Mouse (Mus musculus) myocyte (in vitro differentiated cells): ENCODE measurements at regions not wholly inside any gene's neighbourhood (a gene's known extent, or its start where the extent isn't known, plus 50 kb on each side); places are given as distances from the start of the nearest gene placed in this dataset.

ENCODE experiments used
- H3K27me3 ChIP-seq: one replicate; pipeline ENCODE4 v1.6.1; 2011; ENCODE audit not compliant: control insufficient read depth, insufficient read depth, insufficient read length
- H3K36me3 ChIP-seq: one replicate; pipeline ENCODE4 v1.6.1; 2011; ENCODE audit not compliant: control insufficient read depth, insufficient read depth
- H3K4me2 ChIP-seq: one replicate; pipeline ENCODE4 v1.6.1; 2011; ENCODE audit warnings: low read depth, control low read depth
- H3K4me3 ChIP-seq: one replicate; pipeline ENCODE4 v1.5.1; 2011; ENCODE audit warnings: mild to moderate bottlenecking, control low read depth, moderate library complexity
- H3K79me2 ChIP-seq: one replicate; pipeline ENCODE4 v1.6.1; 2011; ENCODE audit not compliant: control insufficient read depth, insufficient read depth
- H3ac ChIP-seq: one replicate; pipeline ENCODE4 v1.6.1; 2011; ENCODE audit not compliant: control insufficient read depth, insufficient read length
- CEBPB ChIP-seq: IDR thresholded peaks from 2 replicates; pipeline ENCODE4 v1.6.1; 2011; ENCODE audit warnings: mild to moderate bottlenecking, moderate library complexity; ENCODE audit not compliant: poor library complexity, insufficient read depth, severe bottlenecking
- E2F4 ChIP-seq: IDR thresholded peaks from one replicate; pipeline ENCODE4 v1.6.1; 2011; ENCODE audit warnings: mild to moderate bottlenecking, control low read depth, moderate library complexity; ENCODE audit not compliant: insufficient read depth
- MAX ChIP-seq: IDR thresholded peaks from one replicate; pipeline ENCODE4 v1.6.1; 2011; ENCODE audit warnings: low read depth, mild to moderate bottlenecking, control low read depth
- MYOD1 ChIP-seq, 3 experiments: IDR thresholded peaks; one replicate each; pipeline ENCODE4 v1.6.1; 2011; ENCODE audit warnings: control low read depth in 2 of 3, low read depth in 2 of 3, mild to moderate bottlenecking in 2 of 3, moderate library complexity in 1 of 3; ENCODE audit not compliant: insufficient read length in 2 of 3, control insufficient read depth in 1 of 3
- MYOG ChIP-seq, 3 experiments: IDR thresholded peaks; one replicate each; pipeline ENCODE4 v1.6.1; 2011; ENCODE audit warnings: control low read depth in 2 of 3, low read depth in 2 of 3, mild to moderate bottlenecking in 2 of 3; ENCODE audit not compliant: insufficient read length in 2 of 3, control insufficient read depth in 1 of 3, insufficient read depth in 1 of 3
- POLR2A ChIP-seq: IDR thresholded peaks from one replicate; pipeline ENCODE4 v1.6.1; 2011; ENCODE audit warnings: low read depth, mild to moderate bottlenecking, control low read depth, moderate library complexity; ENCODE audit not compliant: insufficient read length
- POLR2AphosphoS2 ChIP-seq: IDR thresholded peaks from one replicate; pipeline ENCODE4 v1.6.1; 2011; ENCODE audit warnings: low read depth, control low read depth; ENCODE audit not compliant: insufficient read length
- REST ChIP-seq: IDR thresholded peaks from one replicate; pipeline ENCODE4 v1.6.1; 2011; ENCODE audit warnings: mild to moderate bottlenecking, control low read depth, moderate library complexity; ENCODE audit not compliant: insufficient read depth, insufficient read length
- SRF ChIP-seq: IDR thresholded peaks from one replicate; pipeline ENCODE4 v1.6.1; 2011; ENCODE audit warnings: low read depth; ENCODE audit not compliant: control insufficient read depth, insufficient read length
- TCF12 ChIP-seq: IDR thresholded peaks from one replicate; pipeline ENCODE4 v1.6.1; 2011; ENCODE audit warnings: mild to moderate bottlenecking, control low read depth; ENCODE audit not compliant: poor library complexity, insufficient read depth, severe bottlenecking
- TCF3 ChIP-seq: IDR thresholded peaks from one replicate; pipeline ENCODE4 v1.6.1; 2011; ENCODE audit warnings: low read depth, control low read depth; ENCODE audit not compliant: insufficient read length
- USF1 ChIP-seq: IDR thresholded peaks from one replicate; pipeline ENCODE4 v1.6.1; 2011; ENCODE audit warnings: low read depth, mild to moderate bottlenecking, control low read depth, moderate library complexity

DNA sequence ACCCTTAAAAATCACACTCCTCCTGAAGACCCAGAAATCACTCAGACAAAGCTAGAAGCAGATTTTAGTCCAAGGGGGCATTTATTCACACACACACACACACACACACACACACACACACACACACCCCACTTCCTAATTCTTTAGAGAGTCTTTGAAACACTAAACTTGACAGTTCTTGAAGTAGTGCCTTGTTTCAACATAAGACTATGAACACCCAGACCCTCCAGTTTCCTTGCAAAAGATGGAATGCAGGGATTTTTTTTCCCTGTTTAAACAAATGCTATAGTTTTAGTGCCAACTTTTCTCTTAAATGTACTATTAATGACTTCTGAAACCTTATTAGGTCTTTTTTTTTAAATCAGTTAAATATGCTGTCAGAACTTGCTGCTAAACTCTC, 279.2 kb upstream of the Fat1 start:
- TF ChIP-seq E2F4 (no peak), REST (no peak), USF1 (no peak)
- no peak overlapping the region for H3ac ChIP-seq

GRCm38 (mm10) chr8:44656470-44656869, 278.8 kb upstream of the Fat1 start:
- H3K36me3 ChIP-seq: no peaks in the 10 kb centered on the region
- no peak overlapping the region for H3ac ChIP-seq
- H3K27me3 ChIP-seq: no peaks in the 10 kb centered on the region
- no peaks in the 10 kb centered on the region for H3K79me2 ChIP-seq
- TF ChIP-seq USF1 (no peak), POLR2AphosphoS2 (no peak), POLR2A (no peak), E2F4 (no peak), MAX (no peak), MYOG (IDR thresholded peaks at IDR 0.05; ENCODE audit: control insufficient read depth in 1 of 3, insufficient read depth in 1 of 3, insufficient read length in 2 of 3, low read depth in 2 of 3) (no peak), MYOD1 (IDR thresholded peaks at IDR 0.05; ENCODE audit: control insufficient read depth in 1 of 3, insufficient read length in 2 of 3, low read depth in 2 of 3) (no peak), CEBPB (no peak), REST (no peak), TCF3 (no peak), TCF12 (no peak), SRF (no peak)
- no peak overlapping the region for H3K4me2 ChIP-seq
- H3K4me3 ChIP-seq: no peak overlapping the region

More for the DNA sequence above, 279.2 kb upstream of the Fat1 start:
- H3K4me3 ChIP-seq: no peak overlapping the region
- no peaks in the 10 kb centered on the region for H3K36me3 ChIP-seq
- H3K79me2 ChIP-seq: no peaks in the 10 kb centered on the region
- H3K4me2 ChIP-seq: no peak overlapping the region
- no peaks in the 10 kb centered on the region for H3K27me3 ChIP-seq

DNA sequence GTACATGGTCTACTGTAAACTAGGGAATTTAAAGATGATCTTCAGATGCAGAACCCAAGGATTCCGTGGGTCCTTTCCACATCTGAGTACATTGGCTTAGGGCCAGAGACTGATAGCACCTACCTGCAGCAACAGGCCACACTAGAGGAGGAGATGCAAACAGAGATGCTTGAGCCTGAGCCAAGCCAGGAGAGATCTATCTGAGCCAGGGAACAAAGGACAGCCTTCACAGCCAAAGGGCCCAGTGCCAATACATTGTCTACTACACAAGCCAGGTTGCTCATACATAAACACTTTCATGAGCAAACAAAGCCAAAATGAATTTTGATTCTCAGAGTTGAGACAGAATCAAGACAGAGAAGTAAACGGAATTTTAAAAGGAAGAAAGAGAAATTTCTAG, 273.6 kb upstream of the Fat1 start:
- TF ChIP-seq MYOD1 (IDR thresholded peaks at IDR 0.05; ENCODE audit: control insufficient read depth in 1 of 3, insufficient read length in 2 of 3, low read depth in 2 of 3): no peak
- H3ac ChIP-seq: no peak overlapping the region

DNA sequence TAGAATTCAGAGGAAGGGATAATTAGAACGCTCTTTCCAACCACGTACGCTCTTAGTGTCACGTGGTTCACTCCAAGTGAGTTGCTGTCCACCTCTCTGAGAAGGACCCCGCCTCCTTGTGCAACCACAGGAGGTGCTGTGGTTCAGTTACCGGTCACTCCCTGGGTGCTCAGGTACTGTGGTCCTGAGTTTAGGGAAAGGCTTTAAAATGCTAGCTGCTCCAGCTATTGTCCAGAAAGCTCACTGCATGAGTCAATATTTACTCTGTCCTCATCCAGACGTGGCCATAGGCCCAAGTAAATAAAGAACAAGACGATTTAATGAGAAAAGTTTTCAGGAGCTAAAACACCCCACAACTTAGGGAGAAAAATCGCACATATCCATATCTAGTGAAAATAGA, 248.1 kb upstream of the Fat1 start:
- no peaks in the 10 kb centered on the region for H3K27me3 ChIP-seq
- no peak overlapping the region for H3ac ChIP-seq
- H3K4me2 ChIP-seq: no peak overlapping the region
- no peak for TF ChIP-seq POLR2A
- no peak for TF ChIP-seq E2F4
- TF ChIP-seq SRF: no peak
- no peak for TF ChIP-seq TCF12
- no peak for TF ChIP-seq CEBPB
- TF ChIP-seq TCF3: no peak
- TF ChIP-seq POLR2AphosphoS2: no peak
- no peak for TF ChIP-seq REST
- no peak for TF ChIP-seq MYOG (IDR thresholded peaks at IDR 0.05; ENCODE audit: control insufficient read depth in 1 of 3, insufficient read depth in 1 of 3, insufficient read length in 2 of 3, low read depth in 2 of 3)
- TF ChIP-seq MAX: no peak
- no peak for TF ChIP-seq MYOD1 (IDR thresholded peaks at IDR 0.05; ENCODE audit: control insufficient read depth in 1 of 3, insufficient read length in 2 of 3, low read depth in 2 of 3)
- TF ChIP-seq USF1: no peak
- H3K36me3 ChIP-seq: no peaks in the 10 kb centered on the region
- no peaks in the 10 kb centered on the region for H3K79me2 ChIP-seq
- H3K4me3 ChIP-seq: no peak overlapping the region

More for the DNA sequence above, 273.6 kb upstream of the Fat1 start:
- Histone ChIP-seq H3K36me3 (no peaks in the 10 kb centered on the region), H3K4me3 (no peak overlapping the region), H3K79me2 (no peaks in the 10 kb centered on the region), H3K4me2 (no peak overlapping the region), H3K27me3 (no peaks in the 10 kb centered on the region)

- Histone ChIP-seq H3K27me3 (no peaks in the 10 kb centered on the region), H3K4me2 (no peak overlapping the region), H3K79me2 (no peaks in the 10 kb centered on the region), H3K4me3 (no peak overlapping the region), H3K36me3 (no peaks in the 10 kb centered on the region), H3ac (no peak overlapping the region)
- no peak for TF ChIP-seq SRF
- TF ChIP-seq POLR2AphosphoS2: no peak
- no peak for TF ChIP-seq POLR2A
Measured at GRCm38 (mm10) chr8:44689837-44690592, 245.2 kb upstream of the Fat1 start.
